Mouse (Mus musculus): ENCODE results near the gene Atp6v0a2.

The Atp6v0a2 gene

GRCm38 (mm10) chr5:124637836-124638235 lies 9.5 kb downstream of the Atp6v0a2 start:
- no peak for DNase-seq

DNA sequence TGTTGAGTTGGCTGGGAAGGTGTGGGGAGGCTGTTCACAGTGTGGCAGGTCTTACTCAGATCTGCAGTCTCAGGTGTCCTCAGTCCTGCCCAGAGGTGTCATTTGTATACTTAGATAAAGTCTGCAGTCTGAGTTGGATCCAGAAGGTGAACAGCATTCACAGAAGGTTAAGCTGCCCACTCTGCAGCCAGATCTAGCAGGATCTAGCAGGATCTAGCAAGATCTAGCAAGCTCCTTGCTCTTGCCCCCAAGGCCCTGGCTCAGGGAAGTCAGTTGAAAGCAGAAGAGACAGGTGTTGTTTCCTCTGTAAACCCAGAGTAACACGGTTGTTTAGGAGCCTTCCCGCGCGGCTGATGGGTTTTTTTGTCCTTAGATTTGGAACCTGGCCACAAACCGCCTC lies 85.4 kb downstream of the Atp6v0a2 start:
- no peak for DNase-seq

DNA sequence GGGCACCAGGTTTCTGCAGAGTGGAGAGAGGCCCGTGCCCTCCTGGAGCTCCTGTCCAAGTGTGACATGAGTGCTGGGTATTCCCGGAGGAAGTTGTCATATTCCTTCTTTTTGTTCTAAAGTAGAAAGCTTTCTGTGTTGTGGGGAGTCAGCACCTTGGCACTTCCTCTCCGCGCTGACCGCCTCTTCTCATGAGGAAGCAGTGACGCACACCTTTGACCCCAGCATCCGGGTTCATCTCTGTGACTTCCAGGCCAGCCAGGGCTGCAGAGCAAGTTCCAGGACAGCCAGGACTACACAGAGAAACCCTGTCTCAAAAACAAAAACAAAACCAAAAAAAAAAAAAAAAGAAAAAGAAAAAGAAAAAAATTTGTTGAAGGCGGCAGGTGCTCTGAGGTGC lies 86.8 kb downstream of the Atp6v0a2 start:
- DNase-seq, result no peak

GRCm38 (mm10) chr5:124717969-124718368 lies 89.6 kb downstream of the Atp6v0a2 start:
- DNase-seq, result peak; percentile 51

- DNase-seq, result no peak
Measured at GRCm38 (mm10) chr5:124718396-124718795, 90.0 kb downstream of the Atp6v0a2 start.

DNA sequence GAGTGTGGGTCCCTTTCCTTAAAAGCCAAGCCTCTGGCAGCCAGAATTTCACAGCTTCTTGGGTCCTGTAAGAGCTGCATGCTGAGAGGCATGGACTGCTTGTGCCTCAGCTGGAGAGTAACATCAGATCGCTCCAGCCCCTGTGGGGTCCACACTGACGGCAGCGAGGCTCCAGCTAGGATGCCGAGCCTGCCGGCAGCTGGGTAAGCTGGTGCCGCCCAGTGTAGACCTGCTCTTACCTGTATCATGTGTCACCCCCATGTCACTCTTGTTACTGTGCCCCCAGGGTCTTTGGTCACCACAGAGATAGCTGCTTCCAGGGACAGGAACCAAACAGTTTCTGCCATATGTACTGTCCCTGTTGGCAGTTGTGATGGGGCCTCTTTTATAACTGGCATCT lies 94.7 kb downstream of the Atp6v0a2 start:
- no peak for DNase-seq

DNA sequence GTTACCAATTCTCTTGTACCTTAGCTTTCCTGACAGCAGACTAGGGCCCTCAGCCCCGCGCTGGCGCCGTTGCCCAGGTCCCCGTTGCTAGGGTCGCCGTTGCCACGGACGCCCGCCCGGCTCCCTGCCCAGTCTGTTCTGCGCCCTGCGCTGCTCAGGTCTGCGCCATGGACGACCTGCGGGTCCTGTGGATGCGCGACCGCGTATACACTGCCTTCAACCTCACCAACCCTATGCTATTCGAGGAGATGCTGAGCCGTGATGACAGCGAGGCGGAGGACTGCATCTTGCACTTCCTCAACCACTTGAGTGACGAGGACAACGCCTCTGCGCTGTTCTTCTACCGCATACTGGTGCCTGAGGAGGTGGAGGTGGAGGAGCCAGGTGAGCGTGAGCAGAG lies 96.6 kb downstream of the Atp6v0a2 start, which contains the start of gene Dnah10:
TSS of gene Dnah10 (plus strand) at position 89 of the 400 bp plus-strand sequence.
- peak; percentile 69 for DNase-seq

DNA sequence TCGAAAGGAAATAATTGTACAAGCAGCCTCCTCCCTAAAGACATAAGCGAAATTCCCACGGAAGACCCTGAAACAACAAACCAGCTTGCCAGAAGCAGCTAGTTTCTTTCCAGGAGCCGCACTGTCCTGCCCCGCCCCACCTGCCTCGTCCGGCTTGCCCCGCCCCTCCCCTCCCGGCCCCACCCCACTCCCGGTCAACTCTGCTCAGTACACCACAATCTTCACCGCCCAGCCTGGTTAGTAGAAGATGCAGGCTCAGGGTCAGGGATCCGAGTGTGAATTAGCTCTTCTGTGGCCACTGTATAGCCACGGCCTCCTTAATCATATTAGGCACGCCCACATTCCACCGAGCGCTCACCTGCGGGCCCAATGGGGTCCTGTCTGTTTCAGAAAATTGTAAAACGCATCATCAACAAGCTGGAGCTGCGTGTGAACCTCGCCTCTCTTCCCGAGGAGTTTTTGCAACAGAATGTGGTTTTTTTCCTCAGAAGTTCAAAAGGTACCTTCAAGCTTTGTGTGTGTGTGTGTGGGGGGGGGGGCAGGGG lies 101.4 kb downstream of the Atp6v0a2 start:
- no peak for DNase-seq

DNA sequence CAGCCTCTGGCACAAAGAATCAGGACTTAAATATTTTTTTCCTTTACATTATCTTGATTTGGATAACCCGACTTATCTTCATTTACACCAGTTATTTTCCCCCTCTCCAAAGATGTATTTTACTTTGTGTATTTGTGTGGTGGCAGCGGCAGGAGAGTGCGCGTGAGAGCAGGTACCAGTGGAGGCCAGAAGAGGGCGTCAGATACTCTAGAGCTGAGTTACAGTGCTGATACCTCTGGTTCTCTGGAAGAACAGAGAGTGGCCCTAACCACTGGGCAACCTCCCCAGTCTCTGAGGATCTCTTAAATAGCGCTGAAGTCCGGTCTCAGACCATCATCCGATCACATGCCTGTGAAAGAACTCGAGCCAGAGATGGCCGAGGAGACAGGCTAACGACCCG lies 105.6 kb downstream of the Atp6v0a2 start:
- DNase-seq, result no peak

GRCm38 (mm10) chr5:124741898-124742599 lies 113.7 kb downstream of the Atp6v0a2 start:
- DNase-seq, result no peak

GRCm38 (mm10) chr5:124743841-124744240 lies 115.5 kb downstream of the Atp6v0a2 start:
- DNase-seq, result no peak

- no peak for DNase-seq
Measured at GRCm38 (mm10) chr5:124746220-124746619, 117.8 kb downstream of the Atp6v0a2 start.

GRCm38 (mm10) chr5:124748296-124748695 lies 119.9 kb downstream of the Atp6v0a2 start:
- DNase-seq, result no peak

GRCm38 (mm10) chr5:124751656-124752055 lies 123.3 kb downstream of the Atp6v0a2 start:
- DNase-seq, result no peak

DNA sequence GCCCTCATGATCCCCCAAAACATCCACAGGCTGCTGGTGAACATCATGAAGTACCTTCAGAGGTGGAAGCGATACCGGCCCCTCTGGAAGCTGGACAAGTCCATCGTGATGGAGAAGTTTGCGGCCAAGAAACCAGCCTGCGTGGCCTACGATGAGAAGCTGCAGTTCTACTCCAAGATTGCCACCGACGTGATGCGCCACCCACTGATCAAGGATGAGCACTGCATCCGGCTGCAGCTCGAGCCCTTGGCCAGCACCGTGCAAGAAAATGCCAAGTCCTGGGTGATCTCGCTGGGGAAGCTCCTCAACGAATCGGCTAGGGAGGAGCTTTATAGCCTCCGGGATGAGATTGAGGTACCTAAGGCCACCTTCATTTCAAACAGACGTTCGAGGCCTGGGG lies 132.6 kb downstream of the Atp6v0a2 start:
- no peak for DNase-seq

- DNase-seq, result no peak
Measured at GRCm38 (mm10) chr5:124761787-124762186, 133.4 kb downstream of the Atp6v0a2 start.
